Mouse (Mus musculus) lung, adult 18-20 months (tissue): ENCODE data around the gene Ldb2.

Experiments
- DNase-seq, 2 experiments: peaks; one replicate each; pipeline ENCODE4 v3.0.0; 2022; ENCODE audit warnings: mixed read lengths in 2 of 2

The Ldb2 gene

GRCm38 (mm10) chr5:44538687-44539086, 260.8 kb downstream of the Ldb2 start:
- no peak for DNase-seq

GRCm38 (mm10) chr5:44538000-44538395, 261.5 kb downstream of the Ldb2 start:
- DNase-seq = no peak

GRCm38 (mm10) chr5:44537316-44537999, 262.0 kb downstream of the Ldb2 start:
- no peak for DNase-seq

GRCm38 (mm10) chr5:44529466-44529865, 270.0 kb downstream of the Ldb2 start:
- DNase-seq = no peak

- DNase-seq = no peak
Measured at GRCm38 (mm10) chr5:44529001-44529400, 270.5 kb downstream of the Ldb2 start.

GRCm38 (mm10) chr5:44505221-44505620, 294.3 kb downstream of the Ldb2 start:
- no peak for DNase-seq

- DNase-seq = no peak
Measured at GRCm38 (mm10) chr5:44504786-44505185, 294.7 kb downstream of the Ldb2 start.

- DNase-seq = no peak
Measured at GRCm38 (mm10) chr5:44498229-44498628, 301.3 kb downstream of the Ldb2 start.

- no peak for DNase-seq
Measured at GRCm38 (mm10) chr5:44496854-44497253, 302.6 kb downstream of the Ldb2 start.

- DNase-seq = peak; percentile 69 to 72
Measured at GRCm38 (mm10) chr5:44495092-44495491, 304.4 kb downstream of the Ldb2 start.

GRCm38 (mm10) chr5:44494133-44494532, 305.3 kb downstream of the Ldb2 start:
- peak; percentile 6 to 10 for DNase-seq

GRCm38 (mm10) chr5:44491526-44491925, 308.0 kb downstream of the Ldb2 start:
- no peak for DNase-seq

GRCm38 (mm10) chr5:44490462-44490861, 309.0 kb downstream of the Ldb2 start:
- no peak for DNase-seq

- DNase-seq = no peak
Measured at GRCm38 (mm10) chr5:44483426-44484106, 315.9 kb downstream of the Ldb2 start.

GRCm38 (mm10) chr5:44481406-44481805, 318.1 kb downstream of the Ldb2 start:
- DNase-seq = no peak

GRCm38 (mm10) chr5:44476356-44476755, 323.1 kb downstream of the Ldb2 start:
- no peak for DNase-seq

GRCm38 (mm10) chr5:44475543-44475942, 323.9 kb downstream of the Ldb2 start:
- no peak for DNase-seq

GRCm38 (mm10) chr5:44473857-44474762, 325.4 kb downstream of the Ldb2 start:
- no peak for DNase-seq

- DNase-seq = no peak
Measured at GRCm38 (mm10) chr5:44465238-44465637, 334.2 kb downstream of the Ldb2 start.
